26 mouse cellular contexts compared by ENCODE assay signal in genomic region chr12:24753680-24754079, GRCm38 (mm10). TPM values are rescaled to one million over a fixed set of nuclear protein-coding genes. Genes with fewer than 3 reads are reported as not detected.
DNase-seq lines count a peak whose midpoint lies in the region; ATAC-seq lines count a peak whose summit lies in the region.
"Had no signal": no experiment of that assay in that cellular context is flagged by ENCODE, and none has a peak within 500 bp of the region (broad histone marks: within the 10 kb centered on the region; RNA-seq: fewer than 3 reads in every experiment).

No protein-coding gene starts in this region.

- WGBS in heart, embryonic 10.5 days, result 61% methylated on average over 4 of the region's 4 CpGs
- 53% methylated on average over 4 of the region's 4 CpGs for WGBS in heart, embryonic 15.5 days
- WGBS in midbrain, embryonic 11.5 days, result 86% methylated on average over 4 of the region's 4 CpGs
- WGBS in midbrain, embryonic 14.5 days, result 83% methylated on average over 4 of the region's 4 CpGs

- DNase-seq in heart, embryonic 10.5 days (ENCODE audit: low spot score), result peak; percentile 72
- no peak for DNase-seq in heart, postnatal 10 days
- DNase-seq in heart, postnatal 36 days, result no peak
- peak; percentile 65 for DNase-seq in midbrain, embryonic 11.5 days (ENCODE audit: low spot score, missing footprints)
- no peak for DNase-seq in midbrain, embryonic 14.5 days
- DNase-seq: adrenal gland, adult 8-10 months; adrenal gland, postnatal 25 days; cerebellum, adult 11-12 months; cerebellum, adult 8-10 months; cerebellum, postnatal 10 days; cerebellum, postnatal 36 days; embryo, embryonic 11 days; gastrocnemius, adult 2 months; gastrocnemius, postnatal 14 days; heart, adult 18-20 months; kidney, adult 2 months had no signal

- no peak overlapping the region for H3K4me2 ChIP-seq in heart, embryonic 15.5 days
- H3K4me2 ChIP-seq in midbrain, embryonic 11.5 days, result no peak overlapping the region
- H3K4me2 ChIP-seq in midbrain, embryonic 14.5 days (ENCODE audit: low read length), result no peak overlapping the region
- H3K4me2 ChIP-seq: embryonic facial prominence, embryonic 13.5 days; forebrain, embryonic 13.5 days; hindbrain, embryonic 14.5 days had no signal

- no peak overlapping the region for H3K4me3 ChIP-seq in heart, embryonic 10.5 days
- no peak overlapping the region for H3K4me3 ChIP-seq in heart, embryonic 15.5 days
- no peak overlapping the region for H3K4me3 ChIP-seq in midbrain, embryonic 11.5 days (ENCODE audit: low read depth, low read length)
- H3K4me3 ChIP-seq in midbrain, embryonic 14.5 days (replicated peaks; ENCODE audit: low read depth, low read length), result no peak overlapping the region
- H3K4me3 ChIP-seq: embryonic facial prominence, embryonic 10.5 days; embryonic facial prominence, embryonic 13.5 days; erythroblast, embryonic 14.5 days; forebrain, embryonic 13.5 days; gastrocnemius, adult 2 months had no signal

- intact Hi-C loops in heart, postnatal 10 days (cut with DNase I), result no loop called here
- intact Hi-C loops in heart, postnatal 36 days (cut with DNase I), result no loop called here

- H3K27me3 ChIP-seq in heart, embryonic 10.5 days (ENCODE audit: insufficient read depth, poor library complexity, severe bottlenecking), result no peaks in the 10 kb centered on the region
- no peaks in the 10 kb centered on the region for H3K27me3 ChIP-seq in heart, embryonic 15.5 days
- no peaks in the 10 kb centered on the region for H3K27me3 ChIP-seq in midbrain, embryonic 11.5 days (ENCODE audit: control insufficient read depth, insufficient read depth, low read length)
- no peaks in the 10 kb centered on the region for H3K27me3 ChIP-seq in midbrain, embryonic 14.5 days (ENCODE audit: control insufficient read depth, insufficient read depth, low read length)
- H3K27me3 ChIP-seq: embryonic facial prominence, embryonic 13.5 days; forebrain, embryonic 13.5 days had no signal

- H3K4me1 ChIP-seq in heart, embryonic 10.5 days, result peaks cover 16% of the 10 kb centered on the region
- H3K4me1 ChIP-seq in heart, embryonic 15.5 days (replicated peaks), result peaks cover 12% of the 10 kb centered on the region
- H3K4me1 ChIP-seq in midbrain, embryonic 11.5 days (ENCODE audit: control insufficient read depth, insufficient read depth, low read length), result peaks cover 5% of the 10 kb centered on the region
- peaks cover 8% of the 10 kb centered on the region; the same call in 1 of the 2 replicates for H3K4me1 ChIP-seq in midbrain, embryonic 14.5 days (ENCODE audit: control insufficient read depth, insufficient read depth, low read length)

- no peak overlapping the region for H3K9ac ChIP-seq in heart, embryonic 15.5 days
- H3K9ac ChIP-seq in midbrain, embryonic 11.5 days (ENCODE audit: low read length), result no peak overlapping the region
- no peak overlapping the region for H3K9ac ChIP-seq in midbrain, embryonic 14.5 days (replicated peaks; ENCODE audit: low read length)
- H3K9ac ChIP-seq: embryonic facial prominence, embryonic 13.5 days; forebrain, embryonic 13.5 days; hindbrain, embryonic 14.5 days had no signal

- peak; percentile 69; the same call in 1 of the 2 replicates for ATAC-seq in heart, embryonic 15.5 days (replicated peaks; ENCODE audit: insufficient number of reproducible peaks, insufficient read depth, low FRiP score, low read depth)
- ATAC-seq in midbrain, embryonic 11.5 days (ENCODE audit: low FRiP score), result no peak
- no peak for ATAC-seq in midbrain, embryonic 14.5 days (ENCODE audit: low FRiP score, low TSS enrichment)
- ATAC-seq: activated CD4-positive, CD25-positive, alpha-beta regulatory T cell, adult 4 months; CD4-positive, CD25-positive, alpha-beta regulatory T cell, adult 4 months; forebrain, embryonic 13.5 days; forebrain, embryonic 16.5 days; intestine, postnatal 0 days had no signal

- H3K27ac ChIP-seq in heart, embryonic 10.5 days, result no peak overlapping the region
- H3K27ac ChIP-seq in heart, embryonic 15.5 days, result 0 out of 2 replicates have a peak overlapping the region, but pooled peaks have one; percentile 41
- no peak overlapping the region for H3K27ac ChIP-seq in midbrain, embryonic 11.5 days (ENCODE audit: low read depth, low read length)
- H3K27ac ChIP-seq in midbrain, embryonic 14.5 days (replicated peaks; ENCODE audit: low read depth, low read length), result no peak overlapping the region
- H3K27ac ChIP-seq: embryonic facial prominence, embryonic 10.5 days; embryonic facial prominence, embryonic 13.5 days; forebrain, embryonic 13.5 days; gastrocnemius, adult 2 months; hindbrain, embryonic 14.5 days had no signal

- no peaks in the 10 kb centered on the region for H3K36me3 ChIP-seq in heart, embryonic 10.5 days
- H3K36me3 ChIP-seq in heart, embryonic 15.5 days, result no peaks in the 10 kb centered on the region
- no peaks in the 10 kb centered on the region for H3K36me3 ChIP-seq in midbrain, embryonic 11.5 days (ENCODE audit: control insufficient read depth, insufficient read depth, low read length)
- H3K36me3 ChIP-seq in midbrain, embryonic 14.5 days (ENCODE audit: control insufficient read depth, insufficient read depth, low read length), result no peaks in the 10 kb centered on the region
- H3K36me3 ChIP-seq: embryonic facial prominence, embryonic 10.5 days; embryonic facial prominence, embryonic 13.5 days had no signal

- no peaks in the 10 kb centered on the region for H3K9me3 ChIP-seq in heart, embryonic 10.5 days
- H3K9me3 ChIP-seq in heart, embryonic 15.5 days (replicated peaks), result no peaks in the 10 kb centered on the region
- H3K9me3 ChIP-seq in midbrain, embryonic 11.5 days (ENCODE audit: control insufficient read depth, low read length), result no peaks in the 10 kb centered on the region
- no peaks in the 10 kb centered on the region for H3K9me3 ChIP-seq in midbrain, embryonic 14.5 days (ENCODE audit: control insufficient read depth, low read length)
- H3K9me3 ChIP-seq: embryonic facial prominence, embryonic 10.5 days; embryonic facial prominence, embryonic 13.5 days; forebrain, embryonic 13.5 days had no signal

RNA-seq across cellular contexts. Expression of gene Rrm2, which starts 45.6 kb away (rescaled TPM):
- polyA plus RNA-seq in heart, embryonic 10.5 days (2016; fragmentation: Nextera tagmentation; extraction: Ambion mirVana), result 307 TPM in 2 replicates
- total RNA-seq in heart, postnatal 10 days (2021), result 10 to 100 TPM; 44.3 to 46.4 TPM
- polyA plus RNA-seq in heart, embryonic 15.5 days (2015; fragmentation: Nextera tagmentation; extraction: Ambion mirVana), result 208 and 223 TPM in 2 replicates
- total RNA-seq in heart, postnatal 36 days (2021), result 1 to 10 TPM; 3.7 to 4.2 TPM
- 542 and 553 TPM in 2 replicates for polyA plus RNA-seq in midbrain, embryonic 11.5 days (2014; fragmentation: Nextera tagmentation; extraction: Ambion mirVana)
- 38.8 and 62.6 TPM in 2 replicates for polyA plus RNA-seq in midbrain, embryonic 14.5 days (2014; fragmentation: Nextera tagmentation; extraction: Ambion mirVana)

Comparison
In these comparisons a context has a peak if more than half of its experiments do, and no peak if none do; other contexts are left out.
1. DNase-seq: peak in heart, embryonic 10.5 days (single experiment) and midbrain, embryonic 11.5 days (single experiment); none in heart, postnatal 10 days (0 of 2), heart, postnatal 36 days (0 of 2) and midbrain, embryonic 14.5 days (single experiment).